Mouse (Mus musculus): ENCODE results near the gene Inhbe.
"Not testable (repeated sequence)": the region's sequence is repeated elsewhere in the genome, so short reads cannot be mapped to it uniquely, and the experiment has no call there.

The Inhbe gene

DNA sequence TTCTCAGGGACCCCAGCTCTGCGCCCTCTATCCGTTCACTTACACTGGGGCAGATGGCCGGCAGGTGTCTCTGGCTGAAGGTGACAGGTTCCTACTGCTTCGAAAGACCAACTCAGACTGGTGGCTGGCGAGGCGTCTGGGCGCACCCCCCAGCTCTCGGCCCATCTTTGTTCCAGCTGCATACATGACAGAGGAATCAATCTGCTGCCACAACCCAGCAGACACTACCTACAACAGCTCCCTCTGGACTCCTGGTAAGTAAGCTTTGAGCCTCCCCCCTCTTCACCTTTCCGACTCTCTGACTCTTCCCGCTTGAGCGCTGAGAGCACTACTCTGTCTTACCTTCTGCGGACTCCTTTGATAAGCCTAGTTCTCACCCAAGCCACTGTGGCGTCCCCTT lies 32.0 kb downstream of the Inhbe start:
- DNase-seq (ENCODE audit: low spot score): no peak

DNA sequence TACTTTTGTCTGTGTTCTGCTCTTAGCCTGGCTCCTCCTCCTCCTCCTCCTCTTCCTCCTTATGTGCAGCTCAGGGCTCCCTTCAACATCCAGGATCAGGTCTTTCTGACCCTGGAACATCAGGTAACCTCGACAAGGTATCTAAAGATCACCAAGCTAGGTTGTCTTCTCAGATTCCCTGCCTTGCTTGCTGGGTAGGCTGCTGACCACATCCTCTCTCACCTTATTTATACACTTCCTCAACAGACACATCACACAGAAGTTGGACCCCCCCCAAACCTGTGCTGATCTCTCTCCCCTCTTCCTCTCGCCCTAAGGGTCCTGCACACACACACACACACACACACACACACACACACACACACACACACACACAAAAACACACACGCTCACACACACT lies 32.6 kb downstream of the Inhbe start, which contains the start of gene Arhgap9:
Arhgap9 (plus strand) TSS at position 344 of the 400 bp plus-strand sequence.
- no peak for DNase-seq (ENCODE audit: low spot score)

DNA sequence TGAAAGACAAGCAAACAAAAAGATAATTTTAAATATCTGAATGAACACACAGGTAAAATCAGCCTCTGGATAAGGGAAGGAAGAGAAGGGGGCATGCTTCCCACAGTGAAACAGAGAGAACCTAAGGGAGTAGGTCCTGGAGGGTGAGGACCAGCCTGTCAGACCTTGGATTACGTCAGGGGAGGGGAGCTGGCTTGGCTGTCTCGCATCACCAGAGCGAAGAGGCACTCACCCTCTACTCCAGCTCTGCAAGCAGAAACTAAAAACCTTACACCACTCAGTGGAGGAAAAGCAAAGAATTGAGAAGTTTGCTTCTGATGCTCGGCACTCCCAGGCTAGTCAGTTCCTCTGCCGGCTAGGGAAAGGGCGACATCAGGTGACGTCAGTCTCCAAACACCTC lies 34.2 kb downstream of the Inhbe start:
- no peak for DNase-seq (ENCODE audit: low spot score)

DNA sequence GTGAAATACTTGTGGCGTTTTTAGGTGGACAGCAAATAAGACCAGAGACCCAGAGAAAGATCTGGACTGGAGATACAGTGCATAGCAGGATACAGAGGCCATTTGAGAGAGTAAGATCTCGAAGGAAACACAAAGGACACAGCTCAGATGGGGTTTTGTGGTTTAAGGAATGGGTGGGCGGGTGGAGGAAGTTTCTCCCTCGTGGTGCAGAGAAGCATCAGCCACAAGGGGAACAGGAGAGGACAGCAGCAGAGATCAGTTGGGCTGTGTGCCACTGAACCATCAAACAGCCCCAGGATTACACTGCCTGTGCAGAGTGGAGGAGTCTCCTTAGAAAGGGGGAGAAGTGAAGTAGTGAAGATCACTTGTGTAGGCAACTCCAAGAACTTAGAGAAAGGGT lies 36.2 kb downstream of the Inhbe start:
- no peak for DNase-seq (ENCODE audit: low spot score)

DNA sequence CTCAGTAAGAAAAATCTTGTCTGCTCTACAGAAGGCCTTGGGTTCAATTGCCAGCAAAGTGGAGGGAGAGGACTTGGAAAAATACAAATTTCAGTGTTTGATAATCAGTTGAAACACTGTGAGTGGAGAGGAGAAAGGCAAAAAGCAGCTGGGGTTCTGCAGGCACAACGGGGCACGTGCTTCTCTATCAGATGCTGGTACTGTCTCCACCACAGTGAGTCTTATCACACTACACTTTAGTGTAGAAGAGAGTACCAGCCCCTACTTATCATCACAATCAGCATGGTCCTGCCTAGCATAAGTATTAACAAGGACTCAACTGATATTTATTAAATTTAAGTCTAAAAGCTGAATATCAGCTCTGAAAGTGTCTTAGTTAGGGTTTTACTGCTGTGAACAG lies 36.9 kb downstream of the Inhbe start:
- DNase-seq (ENCODE audit: low spot score): no peak

DNA sequence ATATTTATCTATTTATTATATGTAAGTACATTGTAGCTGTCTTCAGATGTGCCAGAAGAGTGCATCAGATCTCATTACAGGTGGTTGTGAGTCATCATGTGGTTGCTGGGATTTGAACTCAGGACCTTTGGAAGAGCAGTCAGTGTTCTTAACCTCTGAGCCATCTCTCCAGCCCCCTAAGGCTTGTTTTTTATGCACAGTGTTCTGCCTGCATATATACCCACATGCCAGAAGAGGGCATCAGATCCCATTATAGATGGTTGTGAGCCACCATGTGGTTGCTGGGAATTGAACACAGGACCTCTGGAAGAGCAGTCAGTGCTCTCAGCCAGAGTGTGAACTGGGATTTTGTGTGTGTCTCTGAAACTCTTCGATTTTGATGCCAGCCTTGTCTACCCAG lies 39.3 kb downstream of the Inhbe start:
- DNase-seq (ENCODE audit: low spot score): not testable (repeated sequence)

DNA sequence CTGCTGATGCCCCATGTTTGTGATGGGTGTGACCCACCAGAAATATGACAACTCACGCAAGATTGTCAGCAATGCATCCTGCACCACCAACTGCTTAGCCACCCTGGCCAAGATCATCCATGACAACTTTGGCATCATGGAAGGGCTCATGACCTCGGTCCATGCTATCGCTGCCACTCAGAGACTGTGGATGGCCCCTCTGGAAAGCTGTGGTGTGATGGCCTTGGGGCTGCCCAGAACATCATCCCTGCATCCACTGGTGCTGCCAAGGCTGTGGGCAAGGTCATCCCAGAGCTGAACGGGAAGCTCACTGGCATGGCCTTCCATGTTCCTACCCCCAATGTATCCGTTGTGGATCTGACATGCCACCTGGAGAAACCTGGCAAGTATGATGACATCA lies 40.7 kb downstream of the Inhbe start:
- DNase-seq (ENCODE audit: low spot score): not testable (repeated sequence)

DNA sequence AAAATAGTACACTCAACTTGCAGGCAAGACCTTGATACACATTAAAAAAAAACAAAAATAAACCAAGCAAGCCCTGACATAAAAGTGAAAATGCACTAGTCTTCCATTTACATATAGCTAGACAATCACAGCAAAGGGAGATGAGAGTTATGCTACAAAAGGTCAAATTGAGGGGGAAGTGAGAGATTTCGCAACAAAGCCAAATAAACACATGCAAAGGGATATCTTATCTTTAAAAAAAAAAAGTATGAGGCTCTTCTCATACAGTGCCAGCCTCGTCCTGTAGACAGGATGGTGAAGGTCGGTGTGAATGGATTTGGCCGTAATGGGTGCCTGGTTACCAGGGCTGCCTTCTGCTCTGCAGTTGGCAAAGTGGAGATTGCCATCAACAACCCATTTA lies 41.4 kb downstream of the Inhbe start:
- no peak for DNase-seq (ENCODE audit: low spot score)

DNA sequence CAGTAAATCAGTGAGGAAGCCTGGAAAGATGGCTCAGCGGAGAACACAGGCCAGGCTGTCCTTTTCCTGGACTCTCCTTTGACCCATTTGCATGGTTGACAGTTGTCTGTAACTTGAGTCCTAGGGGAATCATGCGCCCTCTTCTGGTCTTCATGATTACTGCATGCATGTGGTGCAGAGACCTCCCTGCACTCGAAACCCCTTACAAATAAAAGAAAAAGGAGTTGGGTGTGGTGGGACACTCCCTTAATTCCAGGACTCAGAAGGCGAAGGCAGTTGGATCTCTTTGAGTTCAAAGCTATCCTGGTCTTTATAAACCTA lies 41.9 kb downstream of the Inhbe start:
- DNase-seq (ENCODE audit: low spot score): peak; percentile 73

DNA sequence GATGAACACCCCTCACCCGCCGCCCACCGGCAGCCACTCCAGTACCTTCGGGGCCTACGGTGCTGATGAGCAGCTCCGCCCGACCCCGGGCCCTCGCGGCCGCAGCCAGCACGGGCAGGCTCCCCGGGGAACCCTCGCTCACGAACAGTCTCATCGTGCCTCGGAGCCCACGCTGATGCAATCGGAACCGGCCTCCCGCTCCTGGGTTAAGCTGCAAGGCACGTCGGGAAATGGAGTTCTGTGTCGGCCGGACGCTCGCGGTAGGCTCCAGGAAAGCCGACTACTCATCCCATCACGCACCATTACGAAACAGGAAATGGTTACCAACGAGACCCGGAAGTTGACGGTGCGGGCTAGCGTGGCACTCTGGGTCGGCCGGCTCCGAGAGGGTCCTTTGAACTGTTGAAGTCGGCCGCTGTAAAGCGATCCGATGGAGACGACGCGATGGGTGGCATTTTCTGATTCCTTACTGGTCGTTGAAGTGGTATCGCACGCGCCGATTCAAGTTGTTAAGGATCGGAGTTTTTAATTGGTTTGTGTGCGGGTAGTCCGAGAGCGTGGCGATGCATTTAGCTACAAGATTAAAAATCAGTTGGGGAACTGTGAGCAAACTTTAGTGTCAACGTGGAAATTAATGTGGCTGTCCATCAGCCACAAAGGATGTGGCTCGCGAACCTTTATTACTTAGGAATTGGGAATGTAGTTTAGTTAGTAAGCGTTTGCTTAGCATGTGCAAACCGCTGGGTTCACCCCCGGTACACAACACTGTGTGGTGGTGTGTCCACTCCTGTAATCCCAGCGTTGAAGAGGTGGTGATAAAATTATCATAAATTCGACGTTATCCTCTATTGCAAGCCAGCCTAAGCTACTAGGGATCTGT lies 42.5 kb downstream of the Inhbe start, which contains the start of gene Mars:
Mars (minus strand) TSS at position 311 of the 880 bp plus-strand sequence.
- peak; percentile 93 for DNase-seq (ENCODE audit: low spot score)

DNA sequence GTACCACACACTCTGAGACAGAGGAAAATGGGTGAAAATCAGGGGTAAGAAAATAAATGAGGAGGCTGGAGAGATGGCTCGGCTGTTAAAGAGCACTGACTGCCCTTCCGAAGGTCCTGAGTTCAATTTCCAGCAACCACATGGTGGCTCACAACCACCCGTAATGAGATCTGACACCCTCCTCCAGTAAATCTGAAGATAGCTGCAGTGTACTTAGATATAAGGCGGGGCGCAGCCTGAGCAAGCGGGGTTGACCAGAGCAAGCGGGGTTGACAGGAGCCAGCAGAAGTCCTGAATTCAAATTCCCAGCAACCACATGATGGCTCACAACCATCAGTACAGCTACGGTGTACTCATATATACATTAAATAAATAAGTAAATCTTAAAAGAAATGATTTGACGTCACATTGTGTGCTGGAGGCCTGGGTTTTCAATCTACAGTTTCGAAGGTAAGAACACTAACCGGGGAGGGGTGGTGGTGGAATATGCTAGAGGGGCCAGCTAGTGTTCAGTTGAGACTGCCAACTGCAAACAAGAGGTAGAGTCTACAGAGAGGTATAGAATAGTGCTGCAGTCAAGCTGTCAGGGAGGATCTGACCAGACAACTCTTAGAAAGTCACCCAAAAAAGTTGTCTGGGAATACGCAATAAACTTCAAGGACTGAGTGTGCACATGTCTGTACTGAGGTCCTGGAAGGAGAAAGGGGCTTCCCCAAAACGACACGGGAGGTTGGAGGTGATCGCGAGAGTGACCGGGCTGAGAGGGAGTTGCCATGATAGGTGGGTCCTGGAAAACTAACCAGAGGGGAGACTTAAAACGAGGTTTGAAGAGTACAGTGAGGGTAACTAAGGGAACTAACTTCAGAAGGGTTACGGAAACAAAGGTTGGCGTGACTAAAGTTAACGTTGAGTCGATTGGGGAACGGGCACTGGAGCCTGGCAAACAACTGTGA lies 43.4 kb downstream of the Inhbe start:
- no peak for DNase-seq (ENCODE audit: low spot score)

DNA sequence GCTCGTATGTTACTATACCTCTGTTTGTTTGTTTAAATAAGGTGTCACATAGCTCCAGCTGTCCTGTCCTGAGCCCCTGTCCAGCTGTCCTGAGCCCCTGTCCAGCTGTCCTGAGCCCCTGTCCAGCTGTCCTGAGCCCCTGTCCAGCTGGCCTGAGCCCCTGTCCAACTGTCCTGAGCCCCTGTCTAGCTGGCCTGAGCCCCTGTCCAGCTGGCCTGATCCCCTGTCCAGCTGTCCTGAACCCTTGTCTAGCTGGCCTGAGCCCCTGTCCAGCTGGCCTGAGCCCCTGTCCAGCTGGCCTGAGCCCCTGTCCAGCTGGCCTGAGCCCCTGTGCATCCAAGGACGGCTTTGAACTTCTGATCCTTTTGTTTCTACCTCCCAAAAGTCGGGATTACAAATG lies 45.0 kb downstream of the Inhbe start:
- DNase-seq (ENCODE audit: low spot score): not testable (repeated sequence)

DNA sequence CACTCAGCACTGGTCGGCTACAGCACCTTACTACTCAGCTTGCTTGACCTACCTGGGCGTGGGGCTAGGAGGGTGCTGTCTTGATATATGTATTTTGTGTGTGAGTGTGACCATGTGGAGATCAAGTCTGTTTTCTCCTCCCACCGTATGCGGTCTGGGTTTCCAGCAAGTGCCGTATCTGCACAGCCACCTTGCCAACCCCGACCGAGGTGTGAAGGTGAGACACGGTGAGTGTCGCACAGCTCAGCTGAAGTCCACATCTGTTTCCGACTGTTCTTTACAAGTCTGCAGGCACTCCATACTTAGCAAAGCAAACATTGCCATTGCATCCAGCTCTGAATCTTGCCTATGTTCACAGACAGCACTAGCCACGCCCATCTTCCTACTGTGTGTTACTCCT lies 51.1 kb downstream of the Inhbe start:
- DNase-seq (ENCODE audit: low spot score): no peak

DNA sequence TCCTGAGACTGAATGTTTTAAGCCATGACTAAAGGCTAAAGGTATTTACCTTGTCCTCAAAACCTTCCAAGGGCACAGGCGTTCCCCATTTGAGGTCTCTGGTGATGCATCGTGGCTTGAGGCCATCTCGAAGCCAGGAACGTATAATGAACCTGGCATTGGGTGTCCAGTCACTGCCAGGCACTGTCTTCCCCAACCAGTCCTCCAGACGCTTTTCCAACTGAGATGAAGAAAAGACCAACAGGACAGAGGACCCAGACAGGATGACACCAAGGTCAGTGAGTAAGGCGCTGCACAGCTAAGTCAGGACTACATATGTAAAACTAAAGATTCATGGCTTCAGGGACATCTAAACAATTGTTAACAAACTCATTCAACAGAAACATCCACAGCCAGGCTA lies 53.9 kb downstream of the Inhbe start:
- no peak for DNase-seq (ENCODE audit: low spot score)
